Mouse (Mus musculus): ENCODE measurements around the gene Map2k6. TPM values are rescaled to one million over a fixed set of nuclear protein-coding genes. Genes with fewer than 3 reads are reported as not detected.
A peak's percentile ranks its signal among the peaks of the same experiment; 100 is the strongest.

The Map2k6 gene
- polyA plus RNA-seq, 1 experiment from 2014 or later: 22.2 TPM

- no peak overlapping the region for H3K27ac ChIP-seq (ENCODE audit: low read depth, low read length)
- WGBS: 91% methylated on average over 11 of the region's 11 CpGs
- H3K4me1 ChIP-seq (ENCODE audit: control insufficient read depth, insufficient read depth, low read length): no peaks in the 10 kb centered on the region
- H3K9me3 ChIP-seq (ENCODE audit: control insufficient read depth, low read length): no peaks in the 10 kb centered on the region
- H3K4me2 ChIP-seq (ENCODE audit: low read depth, low read length): no peak overlapping the region
- no peak overlapping the region for H3K9ac ChIP-seq (replicated peaks; ENCODE audit: low read depth, low read length)
- H3K27me3 ChIP-seq (ENCODE audit: control insufficient read depth, insufficient read depth, low read length): no peaks in the 10 kb centered on the region
- ATAC-seq (ENCODE audit: low read depth): no peak
- no peaks in the 10 kb centered on the region; the same call in 1 of the 2 replicates for H3K36me3 ChIP-seq (ENCODE audit: control insufficient read depth, insufficient read depth, low read length)
- no peak overlapping the region for H3K4me3 ChIP-seq (ENCODE audit: low read depth, low read length)
These were observed 104.2 kb downstream of the Map2k6 start for GRCm38 (mm10) chr11:110502937-110503670.

GRCm38 (mm10) chr11:110511466-110511865, 112.5 kb downstream of the Map2k6 start:
- H3K27me3 ChIP-seq (ENCODE audit: control insufficient read depth, insufficient read depth, low read length): no peaks in the 10 kb centered on the region
- H3K9me3 ChIP-seq (ENCODE audit: control insufficient read depth, low read length): no peaks in the 10 kb centered on the region
- 97% methylated on average over 7 of the region's 7 CpGs for WGBS
- no peak overlapping the region for H3K4me3 ChIP-seq (ENCODE audit: low read depth, low read length)
- no peak overlapping the region for H3K27ac ChIP-seq (ENCODE audit: low read depth, low read length)
- H3K36me3 ChIP-seq (ENCODE audit: control insufficient read depth, insufficient read depth, low read length): no peaks in the 10 kb centered on the region; the same call in 1 of the 2 replicates
- H3K4me1 ChIP-seq (ENCODE audit: control insufficient read depth, insufficient read depth, low read length): no peaks in the 10 kb centered on the region
- no peak overlapping the region for H3K4me2 ChIP-seq (ENCODE audit: low read depth, low read length)
- H3K9ac ChIP-seq (replicated peaks; ENCODE audit: low read depth, low read length): no peak overlapping the region
- ATAC-seq (ENCODE audit: low read depth): no peak

- WGBS: 100% methylated on average over 1 of the region's 1 CpGs
- H3K9me3 ChIP-seq (ENCODE audit: control insufficient read depth, low read length): no peaks in the 10 kb centered on the region
- ATAC-seq (ENCODE audit: low read depth): no peak
- H3K9ac ChIP-seq (replicated peaks; ENCODE audit: low read depth, low read length): no peak overlapping the region
- H3K4me2 ChIP-seq (ENCODE audit: low read depth, low read length): no peak overlapping the region
- H3K27me3 ChIP-seq (ENCODE audit: control insufficient read depth, insufficient read depth, low read length): no peaks in the 10 kb centered on the region
- H3K27ac ChIP-seq (ENCODE audit: low read depth, low read length): no peak overlapping the region
- no peak overlapping the region for H3K4me3 ChIP-seq (ENCODE audit: low read depth, low read length)
- H3K36me3 ChIP-seq (ENCODE audit: control insufficient read depth, insufficient read depth, low read length): 0 out of 2 replicates have a peak, but pooled peaks cover 3% of the 10 kb centered on the region
- no peaks in the 10 kb centered on the region for H3K4me1 ChIP-seq (ENCODE audit: control insufficient read depth, insufficient read depth, low read length)
These were observed 119.7 kb downstream of the Map2k6 start for GRCm38 (mm10) chr11:110518648-110519047.

- 97% methylated on average over 2 of the region's 2 CpGs for whole genome bisulfite sequencing
- no peaks in the 10 kb centered on the region for H3K9me3 ChIP-seq (ENCODE audit: control insufficient read depth, low read length)
These were observed 124.0 kb downstream of the Map2k6 start for GRCm38 (mm10) chr11:110522906-110523305.

GRCm38 (mm10) chr11:110526156-110526555, 127.2 kb downstream of the Map2k6 start:
- Histone ChIP-seq H3K9me3 (ENCODE audit: control insufficient read depth, low read length) (no peaks in the 10 kb centered on the region), H3K4me1 (ENCODE audit: control insufficient read depth, insufficient read depth, low read length) (no peaks in the 10 kb centered on the region), H3K27me3 (ENCODE audit: control insufficient read depth, insufficient read depth, low read length) (no peaks in the 10 kb centered on the region), H3K27ac (ENCODE audit: low read depth, low read length) (no peak overlapping the region), H3K4me2 (ENCODE audit: low read depth, low read length) (no peak overlapping the region), H3K4me3 (ENCODE audit: low read depth, low read length) (no peak overlapping the region), H3K36me3 (ENCODE audit: control insufficient read depth, insufficient read depth, low read length) (0 out of 2 replicates have a peak, but pooled peaks cover 3% of the 10 kb centered on the region), H3K9ac (replicated peaks; ENCODE audit: low read depth, low read length) (no peak overlapping the region)
- no peak for ATAC-seq (ENCODE audit: low read depth)
- WGBS: 95% methylated on average over 4 of the region's 4 CpGs

More at GRCm38 (mm10) chr11:110522906-110523305, 124.0 kb downstream of the Map2k6 start:
- H3K9ac ChIP-seq (replicated peaks; ENCODE audit: low read depth, low read length): no peak overlapping the region
- H3K4me3 ChIP-seq (ENCODE audit: low read depth, low read length): no peak overlapping the region
- no peaks in the 10 kb centered on the region for H3K4me1 ChIP-seq (ENCODE audit: control insufficient read depth, insufficient read depth, low read length)
- H3K4me2 ChIP-seq (ENCODE audit: low read depth, low read length): no peak overlapping the region
- H3K27ac ChIP-seq (ENCODE audit: low read depth, low read length): no peak overlapping the region
- H3K36me3 ChIP-seq (ENCODE audit: control insufficient read depth, insufficient read depth, low read length): 0 out of 2 replicates have a peak, but pooled peaks cover 3% of the 10 kb centered on the region
- H3K27me3 ChIP-seq (ENCODE audit: control insufficient read depth, insufficient read depth, low read length): no peaks in the 10 kb centered on the region
- no peak for ATAC-seq (ENCODE audit: low read depth)

- H3K27me3 ChIP-seq (ENCODE audit: control insufficient read depth, insufficient read depth, low read length): no peaks in the 10 kb centered on the region
- H3K4me1 ChIP-seq (ENCODE audit: control insufficient read depth, insufficient read depth, low read length): no peaks in the 10 kb centered on the region
- ATAC-seq (ENCODE audit: low read depth): no peak
- H3K9ac ChIP-seq (replicated peaks; ENCODE audit: low read depth, low read length): no peak overlapping the region
- H3K36me3 ChIP-seq (ENCODE audit: control insufficient read depth, insufficient read depth, low read length): no peaks in the 10 kb centered on the region
- H3K9me3 ChIP-seq (ENCODE audit: control insufficient read depth, low read length): no peaks in the 10 kb centered on the region
- 83% methylated on average over 7 of the region's 7 CpGs for WGBS
- no peak overlapping the region for H3K4me3 ChIP-seq (ENCODE audit: low read depth, low read length)
- H3K27ac ChIP-seq (ENCODE audit: low read depth, low read length): no peak overlapping the region
- no peak overlapping the region for H3K4me2 ChIP-seq (ENCODE audit: low read depth, low read length)
These were observed 132.2 kb downstream of the Map2k6 start for GRCm38 (mm10) chr11:110531087-110531486.

- Histone ChIP-seq H3K9me3 (ENCODE audit: control insufficient read depth, low read length) (no peaks in the 10 kb centered on the region), H3K4me1 (ENCODE audit: control insufficient read depth, insufficient read depth, low read length) (no peaks in the 10 kb centered on the region), H3K9ac (replicated peaks; ENCODE audit: low read depth, low read length) (no peak overlapping the region), H3K27ac (ENCODE audit: low read depth, low read length) (no peak overlapping the region), H3K27me3 (ENCODE audit: control insufficient read depth, insufficient read depth, low read length) (no peaks in the 10 kb centered on the region), H3K4me2 (ENCODE audit: low read depth, low read length) (no peak overlapping the region), H3K4me3 (ENCODE audit: low read depth, low read length) (no peak overlapping the region), H3K36me3 (ENCODE audit: control insufficient read depth, insufficient read depth, low read length) (no peaks in the 10 kb centered on the region)
- WGBS: 78% methylated on average over 4 of the region's 4 CpGs
- ATAC-seq (ENCODE audit: low read depth): no peak
These were observed 135.9 kb downstream of the Map2k6 start for GRCm38 (mm10) chr11:110534856-110535255.

GRCm38 (mm10) chr11:110536533-110536932, 137.6 kb downstream of the Map2k6 start:
- H3K4me2 ChIP-seq (ENCODE audit: low read depth, low read length): no peak overlapping the region
- no peaks in the 10 kb centered on the region; the same call in 1 of the 2 replicates for H3K9me3 ChIP-seq (ENCODE audit: control insufficient read depth, low read length)
- no peak overlapping the region for H3K4me3 ChIP-seq (ENCODE audit: low read depth, low read length)
- 95% methylated on average over 2 of the region's 2 CpGs for WGBS
- no peaks in the 10 kb centered on the region for H3K4me1 ChIP-seq (ENCODE audit: control insufficient read depth, insufficient read depth, low read length)
- H3K27ac ChIP-seq (ENCODE audit: low read depth, low read length): no peak overlapping the region
- no peaks in the 10 kb centered on the region for H3K27me3 ChIP-seq (ENCODE audit: control insufficient read depth, insufficient read depth, low read length)
- H3K9ac ChIP-seq (replicated peaks; ENCODE audit: low read depth, low read length): no peak overlapping the region
- ATAC-seq (ENCODE audit: low read depth): no peak
- H3K36me3 ChIP-seq (ENCODE audit: control insufficient read depth, insufficient read depth, low read length): no peaks in the 10 kb centered on the region

- Histone ChIP-seq H3K36me3 (ENCODE audit: control insufficient read depth, insufficient read depth, low read length) (no peaks in the 10 kb centered on the region), H3K9me3 (ENCODE audit: control insufficient read depth, low read length) (no peaks in the 10 kb centered on the region; the same call in 1 of the 2 replicates), H3K27ac (ENCODE audit: low read depth, low read length) (no peak overlapping the region), H3K4me2 (ENCODE audit: low read depth, low read length) (peak overlapping the region; percentile 26; the same call in 1 of the 2 replicates), H3K4me3 (ENCODE audit: low read depth, low read length) (no peak overlapping the region), H3K4me1 (ENCODE audit: control insufficient read depth, insufficient read depth, low read length) (no peaks in the 10 kb centered on the region), H3K9ac (replicated peaks; ENCODE audit: low read depth, low read length) (no peak overlapping the region), H3K27me3 (ENCODE audit: control insufficient read depth, insufficient read depth, low read length) (no peaks in the 10 kb centered on the region)
- ATAC-seq (ENCODE audit: low read depth): peak; percentile 65
- 12% methylated on average over 15 of the region's 15 CpGs for WGBS
These were observed 138.7 kb downstream of the Map2k6 start for GRCm38 (mm10) chr11:110537602-110538001.
